Mouse (Mus musculus): Measurements from ENCODE around the gene Gm26602. TPM values are rescaled to one million over a fixed set of nuclear protein-coding genes. Genes with fewer than 3 reads are reported as not detected.

Gm26602 gene
- polyA plus RNA-seq, 1 experiment from 2014 or later, result not detected

DNA sequence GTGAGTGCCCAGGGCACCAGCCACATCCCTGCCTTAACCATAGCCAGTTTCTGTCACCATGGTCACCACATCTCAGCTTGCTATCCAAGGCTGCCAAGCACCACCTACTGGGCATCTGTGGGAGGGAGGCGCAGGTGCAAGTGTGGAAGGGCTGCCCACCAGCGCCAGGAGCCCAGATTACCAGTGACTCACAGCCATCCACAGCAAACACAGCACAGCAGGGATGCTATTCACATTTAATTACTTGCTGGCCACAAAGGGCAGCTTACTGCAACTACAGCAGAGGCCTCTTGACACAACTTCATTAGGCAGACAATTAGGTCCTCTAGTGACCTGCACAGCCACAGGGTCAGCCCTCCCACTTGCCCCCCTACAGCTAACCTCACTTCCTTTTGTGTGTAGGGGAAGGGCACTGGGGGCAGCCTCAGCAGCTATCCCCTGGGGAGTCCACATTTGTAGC, 9.7 kb upstream of the Gm26602 start:
- no peak overlapping the region for H3K9ac ChIP-seq (replicated peaks; ENCODE audit: low read depth)
- DNase-seq (ENCODE audit: low spot score) (no peak), ATAC-seq (no peak)
- no peaks in the 10 kb centered on the region for H3K9me3 ChIP-seq (ENCODE audit: low read length)
- TF ChIP-seq EP300 (IDR thresholded peaks at IDR 0.05) (no peak), CTCF (IDR thresholded peaks at IDR 0.05) (peak; percentile 48)
- WGBS, result 73% methylated on average over 2 of the region's 2 CpGs
- H3K36me3 ChIP-seq (ENCODE audit: insufficient read depth, low read length), result peaks cover 31% of the 10 kb centered on the region
- no peak overlapping the region for H3K27ac ChIP-seq (ENCODE audit: low read length)
- H3K4me2 ChIP-seq (replicated peaks; ENCODE audit: low read depth, low read length), result no peak overlapping the region
- H3K4me1 ChIP-seq (ENCODE audit: insufficient read depth, low read depth, low read length), result no peaks in the 10 kb centered on the region
- H3K27me3 ChIP-seq (replicated peaks; ENCODE audit: insufficient read depth, low read length), result no peaks in the 10 kb centered on the region
- H3K4me3 ChIP-seq (ENCODE audit: low read depth, low read length), result no peak overlapping the region

- 93% methylated on average over 9 of the region's 9 CpGs for WGBS
- Histone ChIP-seq H3K27me3 (replicated peaks; ENCODE audit: insufficient read depth, low read length) (no peaks in the 10 kb centered on the region), H3K27ac (ENCODE audit: low read length) (no peak overlapping the region), H3K4me1 (ENCODE audit: insufficient read depth, low read depth, low read length) (0 out of 2 replicates have a peak, but pooled peaks cover 3% of the 10 kb centered on the region), H3K9ac (replicated peaks; ENCODE audit: low read depth) (no peak overlapping the region), H3K36me3 (ENCODE audit: insufficient read depth, low read length) (peaks cover 21% of the 10 kb centered on the region), H3K4me3 (ENCODE audit: low read depth, low read length) (no peak overlapping the region), H3K4me2 (replicated peaks; ENCODE audit: low read depth, low read length) (no peak overlapping the region), H3K9me3 (ENCODE audit: low read length) (no peaks in the 10 kb centered on the region)
- ATAC-seq, result no peak
- no peak for DNase-seq (ENCODE audit: low spot score)
- no peak for TF ChIP-seq EP300 (IDR thresholded peaks at IDR 0.05)
- TF ChIP-seq CTCF (IDR thresholded peaks at IDR 0.05), result no peak
Observed at GRCm38 (mm10) chr10:79906712-79907111, 3.9 kb upstream of the Gm26602 start.

GRCm38 (mm10) chr10:79907415-79907814, 3.2 kb upstream of the Gm26602 start:
- Histone ChIP-seq H3K4me3 (ENCODE audit: low read depth, low read length) (no peak overlapping the region), H3K9ac (replicated peaks; ENCODE audit: low read depth) (no peak overlapping the region), H3K9me3 (ENCODE audit: low read length) (no peaks in the 10 kb centered on the region), H3K36me3 (ENCODE audit: insufficient read depth, low read length) (peaks cover 22% of the 10 kb centered on the region), H3K27me3 (replicated peaks; ENCODE audit: insufficient read depth, low read length) (no peaks in the 10 kb centered on the region), H3K27ac (ENCODE audit: low read length) (no peak overlapping the region), H3K4me2 (replicated peaks; ENCODE audit: low read depth, low read length) (no peak overlapping the region), H3K4me1 (ENCODE audit: insufficient read depth, low read depth, low read length) (0 out of 2 replicates have a peak, but pooled peaks cover 3% of the 10 kb centered on the region)
- whole genome bisulfite sequencing, result 91% methylated on average over 10 of the region's 10 CpGs
- DNase-seq (ENCODE audit: low spot score) (no peak), ATAC-seq (no peak)
- TF ChIP-seq CTCF (IDR thresholded peaks at IDR 0.05) (no peak), EP300 (IDR thresholded peaks at IDR 0.05) (no peak)

DNA sequence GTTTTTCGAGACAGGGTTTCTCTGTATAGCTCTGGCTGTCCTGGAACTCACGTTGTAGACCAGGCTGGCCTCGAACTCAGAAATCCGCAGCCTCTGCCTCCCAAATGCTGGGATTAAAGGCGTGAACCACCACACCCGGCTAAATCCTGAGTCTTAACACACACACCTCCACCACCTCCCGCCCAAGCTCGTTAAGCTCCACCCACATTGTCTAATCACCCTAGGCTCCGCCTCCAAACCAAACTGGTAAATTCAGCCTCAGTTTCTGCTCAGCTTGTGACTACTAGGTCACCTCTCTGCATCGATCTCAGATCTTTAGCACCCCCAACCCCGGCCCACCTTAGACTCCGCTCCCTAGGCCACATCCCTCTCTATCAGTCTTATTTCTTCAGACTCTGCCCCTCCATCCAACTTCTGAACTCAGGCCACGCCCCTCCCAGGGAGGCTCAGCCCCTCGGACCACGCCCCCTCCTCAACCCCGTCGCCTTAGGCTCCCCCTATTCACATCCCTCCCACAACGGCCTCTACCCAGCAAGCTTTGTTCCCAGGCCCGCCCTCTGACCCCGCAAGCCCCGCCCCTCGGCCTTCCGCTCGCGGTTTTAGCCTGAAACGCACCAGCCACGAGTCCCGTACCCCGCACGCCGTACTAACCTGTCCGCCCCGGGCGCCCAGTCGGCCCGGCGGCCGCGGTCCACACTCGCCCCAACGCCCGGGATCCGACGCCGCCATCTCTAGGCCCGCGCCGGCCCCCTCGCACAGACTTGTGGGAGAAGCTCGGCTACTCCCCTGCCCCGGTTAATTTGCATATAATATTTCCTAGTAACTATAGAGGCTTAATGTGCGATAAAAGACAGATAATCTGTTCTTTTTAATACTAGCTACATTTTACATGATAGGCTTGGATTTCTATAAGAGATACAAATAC, 2.2 kb upstream of the Gm26602 start, which contains the start of gene Med16:
Gene Med16, minus strand, starts transcription at position 757 of the 925 bp plus-strand sequence.
- WGBS, result 2% methylated on average over 51 of the region's 52 CpGs
- TF ChIP-seq EP300 (IDR thresholded peaks at IDR 0.05), result peak; percentile 65
- TF ChIP-seq CTCF (IDR thresholded peaks at IDR 0.05), result no peak
- Histone ChIP-seq H3K27ac (ENCODE audit: low read length) (peak within 1 kb of the TSS; percentile 97), H3K4me3 (ENCODE audit: low read depth, low read length) (peak within 1 kb of the TSS; percentile 74), H3K27me3 (replicated peaks; ENCODE audit: insufficient read depth, low read length) (no peaks in the 10 kb centered on the region), H3K9me3 (ENCODE audit: low read length) (no peaks in the 10 kb centered on the region), H3K4me1 (ENCODE audit: insufficient read depth, low read depth, low read length) (0 out of 2 replicates have a peak, but pooled peaks cover 3% of the 10 kb centered on the region), H3K36me3 (ENCODE audit: insufficient read depth, low read length) (peaks cover 22% of the 10 kb centered on the region), H3K9ac (replicated peaks; ENCODE audit: low read depth) (peak within 1 kb of the TSS; percentile 97), H3K4me2 (replicated peaks; ENCODE audit: low read depth, low read length) (peak within 1 kb of the TSS; percentile 46)
- ATAC-seq, result peak; percentile 98
- peak; percentile 100 for DNase-seq (ENCODE audit: low spot score)

- H3K27ac ChIP-seq (ENCODE audit: low read length), result peak overlapping the region; percentile 4
- peak overlapping the region; percentile 1 for H3K4me2 ChIP-seq (replicated peaks; ENCODE audit: low read depth, low read length)
- H3K27me3 ChIP-seq (replicated peaks; ENCODE audit: insufficient read depth, low read length), result no peaks in the 10 kb centered on the region
- H3K4me3 ChIP-seq (ENCODE audit: low read depth, low read length), result peak overlapping the region; percentile 74; the same call in 1 of the 2 replicates
- 21% methylated on average over 14 of the region's 14 CpGs for WGBS
- H3K9me3 ChIP-seq (ENCODE audit: low read length), result no peaks in the 10 kb centered on the region
- TF ChIP-seq CTCF (IDR thresholded peaks at IDR 0.05), result no peak
- TF ChIP-seq EP300 (IDR thresholded peaks at IDR 0.05), result no peak
- DNase-seq (ENCODE audit: low spot score), result peak; percentile 49
- H3K4me1 ChIP-seq (ENCODE audit: insufficient read depth, low read depth, low read length), result 0 out of 2 replicates have a peak, but pooled peaks cover 3% of the 10 kb centered on the region
- H3K36me3 ChIP-seq (ENCODE audit: insufficient read depth, low read length), result peaks cover 22% of the 10 kb centered on the region
- peak overlapping the region; percentile 97 for H3K9ac ChIP-seq (replicated peaks; ENCODE audit: low read depth)
- ATAC-seq, result peak; percentile 43
Observed at GRCm38 (mm10) chr10:79909092-79909922, 1.3 kb upstream of the Gm26602 start.

All from lung, postnatal 0 days (tissue).